Mouse (Mus musculus) cortical plate, adult 2 months (tissue): ENCODE data around the gene Iqsec1.

Experiments used
- CTCF ChIP-seq: fragments of 200-500 bp; IDR thresholded peaks from 2 replicates; pipeline ENCODE4 v1.5.1; 2011; ENCODE audit warnings: mild to moderate bottlenecking, control low read depth, low read length; ENCODE audit not compliant: insufficient read depth; ENCODE audit errors: extremely low read depth
- POLR2A ChIP-seq: fragments of 200-500 bp; IDR thresholded peaks from 2 replicates; pipeline ENCODE4 v1.6.1; 2011; ENCODE audit warnings: mild to moderate bottlenecking, low read length, control low read depth; ENCODE audit not compliant: insufficient read depth; ENCODE audit errors: extremely low read depth

DNA sequence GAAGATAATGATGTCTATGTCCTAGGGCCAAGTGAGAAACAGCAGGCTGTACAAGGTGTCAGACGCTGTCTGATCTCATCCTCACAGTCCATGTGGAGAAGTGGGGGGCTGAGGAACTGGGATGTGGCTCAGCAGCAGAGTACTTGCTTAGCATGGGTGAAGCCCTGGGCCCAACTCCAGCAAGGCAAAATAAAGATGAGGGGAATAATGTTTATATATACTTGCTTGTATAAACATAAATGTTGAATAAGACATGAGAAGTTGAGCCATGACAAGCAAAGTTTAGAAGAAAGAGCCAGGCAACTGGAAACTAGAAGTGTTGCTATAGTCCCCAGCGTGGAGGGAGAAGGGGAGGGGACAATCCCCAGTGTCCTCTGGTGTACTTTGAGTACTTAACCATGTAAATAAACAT lies 261.8 kb downstream of the Iqsec1 start:
- no peak for TF ChIP-seq CTCF
- no peak for TF ChIP-seq POLR2A
